Mouse (Mus musculus) telencephalon, adult 2 months (tissue): ENCODE measurements around the gene Baz1b.
A peak's percentile ranks its signal among the peaks of the same experiment; 100 is the strongest.

Experiments
- DNase-seq: peaks from one replicate; pipeline ENCODE4 v3.0.0-alpha.2; 2011; ENCODE audit warnings: low read depth, low spot score

Baz1b gene

DNA sequence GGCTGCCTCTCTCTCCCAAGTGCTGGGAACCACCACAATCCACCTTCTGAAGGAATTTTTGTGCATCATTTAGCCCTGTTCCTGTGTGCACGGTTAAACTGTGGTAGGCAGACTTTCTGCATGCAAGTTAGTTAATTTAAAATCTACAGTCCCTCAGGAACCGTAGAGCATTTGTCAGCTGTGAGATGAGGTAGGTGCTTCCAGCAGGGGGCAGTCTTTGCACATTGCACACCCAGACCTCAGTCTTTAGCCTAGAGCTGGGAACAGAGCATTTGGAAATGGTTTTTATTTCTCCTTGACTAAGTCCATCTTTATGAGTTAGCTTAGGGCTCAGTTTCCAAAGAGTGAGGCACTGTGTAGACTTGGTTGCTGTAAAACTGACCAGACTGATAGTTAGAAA lies 49.5 kb downstream of the Baz1b start:
- peak; percentile 24 for DNase-seq

DNA sequence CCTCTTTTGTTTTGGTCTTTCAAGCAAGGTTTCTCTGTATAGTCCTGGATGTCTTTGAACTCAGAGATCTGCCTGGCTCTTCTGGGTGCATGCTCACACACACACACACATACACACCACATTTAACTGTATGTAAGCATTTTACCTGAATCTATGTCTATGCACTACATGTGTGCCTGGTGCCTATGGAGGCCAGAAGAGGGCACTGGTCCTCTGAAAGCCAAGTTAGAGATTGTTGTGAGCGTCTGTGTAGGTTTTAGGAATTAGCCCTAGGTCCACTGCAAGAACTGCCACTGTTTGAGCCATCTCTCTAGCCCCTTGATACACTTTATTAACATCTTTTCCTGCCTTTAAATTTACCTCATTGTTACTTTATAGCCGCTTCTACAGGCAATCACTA lies 51.8 kb downstream of the Baz1b start:
- DNase-seq, result no peak

DNA sequence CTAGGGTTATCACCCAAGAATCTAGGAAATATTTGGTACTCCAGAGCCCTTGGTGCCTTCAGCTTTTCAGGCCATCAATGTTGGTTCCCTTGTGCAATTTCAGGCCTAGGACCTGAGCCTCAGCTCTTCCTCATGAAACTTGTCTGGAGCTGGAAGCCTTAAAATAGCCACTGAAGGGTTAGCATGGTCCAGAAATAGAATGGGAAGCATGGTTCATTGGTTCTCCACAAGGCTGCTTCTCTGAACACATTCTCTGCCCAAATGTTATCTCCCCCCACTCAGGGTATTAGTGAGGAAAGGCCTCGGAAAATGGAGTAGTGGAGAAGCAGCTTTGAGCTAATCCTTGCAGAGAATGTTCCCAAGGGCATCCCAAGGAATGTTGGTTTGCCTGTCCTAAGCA lies 54.4 kb downstream of the Baz1b start:
- no peak for DNase-seq

GRCm38 (mm10) chr5:135242136-135242535 lies 55.1 kb downstream of the Baz1b start:
- DNase-seq, result no peak

- no peak for DNase-seq
Measured at GRCm38 (mm10) chr5:135242608-135243007, 55.5 kb downstream of the Baz1b start.

DNA sequence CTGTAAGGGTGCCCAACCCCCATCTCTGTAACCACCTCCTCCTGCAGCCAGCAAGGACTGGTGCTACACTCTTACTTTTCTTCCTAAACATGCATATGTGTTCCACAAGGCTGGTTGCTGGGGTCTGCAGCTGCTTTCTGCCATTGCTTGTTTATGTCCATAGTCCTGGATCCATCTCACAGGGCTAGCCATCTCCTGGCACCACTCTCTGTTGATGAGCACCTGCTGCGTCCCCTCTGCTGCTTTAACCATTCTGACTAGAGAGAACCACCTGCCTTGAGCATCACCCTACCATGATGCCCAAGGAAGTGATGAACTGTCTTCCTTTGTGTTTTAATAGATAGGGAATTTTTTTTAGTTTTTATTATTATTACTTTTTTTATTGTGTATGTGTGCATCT lies 56.1 kb downstream of the Baz1b start:
- DNase-seq, result no peak

DNA sequence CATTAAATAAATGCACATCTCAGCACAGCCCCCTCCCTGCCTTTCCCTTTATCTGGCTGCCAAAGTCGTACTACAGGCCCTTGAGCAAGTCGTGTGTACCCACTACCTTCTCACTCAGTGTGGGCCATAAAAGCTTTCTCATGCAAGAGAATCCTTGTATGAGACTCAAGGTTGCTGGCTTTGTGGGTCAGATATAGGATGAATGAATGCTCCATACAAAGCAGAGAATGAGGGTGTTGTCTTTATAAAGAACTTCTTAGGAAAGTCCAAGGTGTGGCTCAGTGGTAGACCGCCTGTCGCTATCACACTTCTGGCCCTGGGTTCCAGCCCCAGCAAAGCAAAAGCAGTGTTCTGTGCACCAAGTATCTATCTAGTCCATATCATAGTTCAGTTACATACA lies 59.5 kb downstream of the Baz1b start:
- no peak for DNase-seq

DNA sequence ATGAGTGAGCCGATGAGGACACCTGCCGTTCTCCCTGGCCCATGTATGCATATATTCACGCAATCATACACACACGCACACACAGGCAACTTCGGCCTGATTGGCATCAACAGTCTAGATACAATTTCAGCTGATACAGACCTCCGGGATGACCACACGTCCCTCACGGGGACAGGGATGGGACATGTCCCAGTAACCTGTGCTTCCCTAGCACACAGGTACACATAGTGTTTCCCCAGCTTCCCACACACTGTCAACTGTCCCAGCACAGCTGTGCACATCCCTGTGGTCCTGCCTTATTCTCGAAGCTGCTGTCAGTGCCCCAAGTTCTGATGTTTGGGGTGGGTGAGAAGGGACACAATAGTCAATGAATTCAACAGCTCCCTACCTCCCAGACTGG lies 60.3 kb downstream of the Baz1b start:
- DNase-seq, result no peak

GRCm38 (mm10) chr5:135248956-135249676 lies 62.1 kb downstream of the Baz1b start:
- no peak for DNase-seq

DNA sequence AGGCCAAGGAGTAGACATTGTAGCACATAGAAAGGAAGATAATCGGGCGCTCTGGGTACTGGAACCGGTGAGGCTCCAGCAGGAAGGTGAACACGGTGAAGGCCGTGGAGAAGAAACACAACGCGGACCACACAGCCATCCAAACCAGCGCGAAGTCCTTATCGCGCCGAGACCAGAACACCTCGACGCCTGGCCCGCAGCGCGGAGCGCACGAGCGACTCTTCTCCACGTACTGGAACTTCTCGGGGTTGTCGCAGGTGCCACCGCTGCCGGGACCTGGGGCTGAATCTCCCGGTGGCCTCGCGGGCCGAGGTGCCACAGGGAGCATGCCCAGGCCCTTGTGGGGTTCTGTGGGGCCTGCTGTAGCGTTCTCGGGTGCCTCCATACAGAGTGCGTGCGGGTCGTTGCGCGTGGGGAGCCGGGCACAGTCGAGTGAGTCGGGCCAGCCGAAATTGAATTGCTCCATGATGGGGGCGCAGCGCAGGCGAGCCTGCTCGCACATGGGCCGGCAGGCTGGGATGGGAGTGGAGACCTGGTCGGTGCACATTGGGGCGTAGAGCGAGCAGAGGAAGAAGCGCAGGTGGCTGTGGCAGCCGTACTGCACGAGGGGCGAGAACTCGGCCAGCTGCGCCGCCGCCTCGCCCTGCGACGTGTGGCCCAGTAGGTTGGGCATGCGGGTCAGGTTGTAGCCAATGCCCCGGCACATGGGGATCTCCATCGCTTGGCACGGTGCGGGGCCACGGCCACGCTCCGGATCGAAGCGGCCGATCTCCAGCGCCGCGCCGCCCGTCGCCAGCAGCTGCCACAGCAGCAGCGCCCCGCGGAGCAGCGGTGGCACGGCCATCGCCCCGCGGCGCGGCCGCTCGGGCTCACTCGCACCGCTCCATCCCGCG lies 63.4 kb downstream of the Baz1b start:
- no peak for DNase-seq

DNA sequence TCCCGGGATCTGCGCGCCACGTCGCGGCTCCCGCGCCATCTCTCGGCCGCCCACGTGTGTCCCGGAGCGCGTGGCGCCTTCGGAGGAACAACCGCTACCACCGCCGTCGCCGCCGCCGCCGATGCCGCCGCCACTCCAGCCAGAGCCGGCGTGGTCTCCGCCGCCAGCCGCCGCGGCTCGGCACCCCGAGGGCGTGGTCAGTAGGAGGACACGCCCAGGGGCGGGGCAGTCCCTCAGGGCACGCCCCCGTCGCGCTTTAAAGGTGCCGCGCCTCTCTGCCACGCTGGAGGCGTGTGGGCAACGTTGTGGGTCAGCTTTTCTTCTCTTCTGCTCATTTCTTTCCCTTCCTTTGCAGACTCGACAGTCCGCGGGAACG lies 64.0 kb downstream of the Baz1b start, which contains the start of gene Fzd9:
Gene Fzd9 (minus strand): TSS at position 152 of the 376 bp plus-strand sequence.
- DNase-seq, result no peak

- no peak for DNase-seq
Measured at GRCm38 (mm10) chr5:135253741-135254401, 66.8 kb downstream of the Baz1b start.

- no peak for DNase-seq
Measured at GRCm38 (mm10) chr5:135256166-135256565, 69.1 kb downstream of the Baz1b start.

DNA sequence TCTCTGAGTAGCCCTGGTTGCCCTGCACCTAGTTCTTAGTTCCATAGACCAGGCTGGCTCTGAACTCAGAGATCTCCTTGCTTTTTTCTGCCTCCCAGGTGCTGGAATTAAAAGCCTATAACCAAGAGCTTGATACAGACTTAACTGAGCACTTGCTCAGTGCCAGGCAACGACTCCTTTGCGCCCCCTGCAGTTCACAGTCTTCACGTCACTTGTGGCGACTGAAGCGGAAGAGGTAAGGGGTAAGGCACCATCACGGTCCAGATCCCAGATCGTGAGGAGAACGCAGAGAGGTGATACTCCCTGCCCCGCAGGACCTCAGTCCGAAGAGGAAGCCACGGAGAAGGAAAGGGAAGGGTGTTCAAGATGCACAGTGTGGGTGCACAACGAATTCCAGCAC lies 70.5 kb downstream of the Baz1b start:
- no peak for DNase-seq

- DNase-seq, result no peak
Measured at GRCm38 (mm10) chr5:135258280-135259150, 71.5 kb downstream of the Baz1b start.

- no peak for DNase-seq
Measured at GRCm38 (mm10) chr5:135263866-135264503, 76.9 kb downstream of the Baz1b start.

DNA sequence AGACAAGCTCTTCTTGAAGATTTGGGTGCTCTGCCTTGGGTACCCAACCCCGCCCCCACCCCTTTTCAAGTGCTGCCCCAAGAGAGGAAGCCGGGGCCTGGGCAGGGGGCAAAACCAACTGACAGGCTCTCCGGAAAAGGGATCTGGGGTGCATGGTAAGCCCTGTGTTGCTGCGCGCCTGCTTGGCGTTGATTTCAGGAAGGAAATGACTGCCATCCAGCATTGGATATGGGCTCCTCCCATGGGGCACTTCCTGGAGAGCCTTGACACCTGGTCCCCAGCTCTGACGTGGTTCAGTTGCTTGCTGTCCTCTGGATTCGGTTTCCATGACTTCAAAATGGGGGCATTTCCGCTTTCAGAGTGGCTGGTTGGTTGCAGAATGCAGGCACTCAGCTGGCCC lies 77.5 kb downstream of the Baz1b start:
- DNase-seq, result no peak

- DNase-seq, result no peak
Measured at GRCm38 (mm10) chr5:135269451-135269850, 82.4 kb downstream of the Baz1b start.

GRCm38 (mm10) chr5:135270361-135270760 lies 83.3 kb downstream of the Baz1b start:
- no peak for DNase-seq

GRCm38 (mm10) chr5:135271563-135272165 lies 84.6 kb downstream of the Baz1b start:
- DNase-seq, result no peak
